Mouse (Mus musculus) embryonic stem cell, embryonic (primary cell): ENCODE data around the gene Clmn.

ENCODE experiments used
- CTCF ChIA-PET, 4 experiments: fragments of 300-600 bp in 2 of 4; fragments of 350-600 bp in 2 of 4; sonication (Branson Sonifier 250); formaldehyde crosslinking; loops; one replicate each; lab custom pipeline; 2022; ENCODE audit warnings: inconsistent platforms in 2 of 4; lab: Charles Lee
- POLR2A ChIA-PET, 4 experiments: fragments of 300-600 bp in 2 of 4; fragments of 350-600 bp in 2 of 4; sonication (Branson Sonifier 250); formaldehyde crosslinking; loops; one replicate each; lab custom pipeline; 2022; ENCODE audit warnings: antibody characterized with exemption in 4 of 4, inconsistent platforms in 1 of 4; lab: Charles Lee

Clmn gene

GRCm38 (mm10) chr12:104818057-104818456 is 46.8 kb downstream of the Clmn start:
- POLR2A ChIA-PET = interaction anchor here in 3 of 4 experiments (1.0 to 1.5 kb wide), 6 partner anchors 12 to 79 kb away, joined by 3 to 7 read pairs (median 3); no protein-coding TSS in a partner anchor
- CTCF ChIA-PET = interaction anchor here in 3 of 4 experiments (0.6 to 1.8 kb wide), 10 partner anchors 12 to 1675 kb away, joined by 3 to 6 read pairs (median 4); no protein-coding TSS in a partner anchor

GRCm38 (mm10) chr12:104817172-104817866 is 47.6 kb downstream of the Clmn start:
- CTCF ChIA-PET = interaction anchor here in 3 of 4 experiments (0.6 to 1.8 kb wide), 13 partner anchors 10 to 1674 kb away, joined by 3 to 6 read pairs (median 3); no protein-coding TSS in a partner anchor
- POLR2A ChIA-PET = interaction anchor here in 3 of 4 experiments (1.0 to 1.5 kb wide), 6 partner anchors 13 to 80 kb away, joined by 3 to 7 read pairs (median 3); no protein-coding TSS in a partner anchor

DNA sequence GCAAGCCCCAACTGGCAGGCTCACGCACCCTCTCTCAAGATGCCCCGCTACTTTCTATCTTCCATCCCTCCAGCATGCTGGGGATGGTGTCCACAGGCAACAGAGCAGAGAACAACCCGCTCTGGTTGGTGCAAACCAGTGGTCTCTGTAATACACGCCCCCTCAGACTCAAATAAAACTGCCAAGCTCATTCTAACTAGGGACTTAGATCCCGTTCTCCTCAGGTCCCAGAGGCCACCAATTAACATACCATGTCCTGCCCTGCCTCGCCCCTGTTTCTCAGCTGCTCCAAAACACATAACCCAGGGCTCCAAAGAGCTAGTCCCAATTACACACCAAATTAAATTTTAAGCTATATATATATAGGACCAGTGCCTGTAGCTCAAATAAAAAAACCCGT is 50.6 kb downstream of the Clmn start:
- ChIA-PET POLR2A (interaction anchor here in 2 of 4 experiments (0.6 to 1.3 kb wide), 3 partner anchors 10 to 83 kb away, joined by 3 to 4 read pairs (median 3); partner anchors contain the start of gene Dicer1 (in 1 of the 2)), CTCF (interaction anchor here in 3 of 4 experiments (0.6 to 0.7 kb wide), 3 partner anchors 17 to 214 kb away, joined by 3 read pairs; no protein-coding TSS in a partner anchor)

DNA sequence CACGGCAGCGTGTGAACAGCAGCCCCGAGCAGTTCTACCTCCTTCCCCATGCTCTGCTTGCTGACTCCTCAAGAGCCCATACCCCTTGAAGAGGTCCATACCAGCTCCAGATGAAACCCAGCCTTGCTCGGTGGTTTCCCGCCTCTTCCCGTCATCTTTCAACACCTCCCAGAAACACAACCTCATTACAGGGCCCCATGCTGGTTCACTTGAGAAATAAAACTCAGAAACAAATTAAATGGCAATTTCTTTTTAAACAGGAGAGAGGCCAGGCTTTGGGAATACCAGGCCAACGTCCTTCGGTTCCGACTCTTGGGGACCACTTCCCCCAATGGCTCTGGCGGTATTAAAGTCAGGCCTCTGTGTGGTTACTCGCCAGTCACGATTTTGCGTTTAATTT is 51.1 kb downstream of the Clmn start:
- POLR2A ChIA-PET = interaction anchor here in 2 of 4 experiments (1.0 to 1.3 kb wide), 2 partner anchors 84 to 117 kb away, joined by 3 read pairs; no protein-coding TSS in a partner anchor
- CTCF ChIA-PET = interaction anchor here in 2 of 4 experiments (0.6 to 1.6 kb wide), 4 partner anchors 17 to 214 kb away, joined by 3 to 4 read pairs (median 3); no protein-coding TSS in a partner anchor

DNA sequence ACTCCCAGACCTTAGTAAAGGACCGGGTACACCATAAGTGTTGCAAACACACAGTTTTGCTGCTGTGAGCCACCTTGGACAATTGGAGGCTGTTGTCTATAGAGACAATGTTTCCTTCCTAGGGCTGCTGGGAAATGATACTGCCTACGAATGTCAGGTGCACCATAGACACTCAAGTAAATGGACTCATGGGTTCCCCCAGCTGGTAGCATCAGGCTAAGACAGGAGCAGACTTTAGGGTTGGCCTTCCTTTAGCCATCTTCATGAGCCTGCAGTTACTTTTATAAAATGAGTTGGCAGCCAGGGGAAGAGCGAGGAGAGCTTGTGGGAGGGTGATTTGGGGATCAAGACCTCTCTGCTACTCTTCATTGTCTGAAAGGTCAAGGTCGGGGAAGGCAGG is 52.2 kb downstream of the Clmn start:
- ChIA-PET CTCF (interaction anchor here in 3 of 4 experiments (0.5 to 1.6 kb wide), 11 partner anchors 15 to 394 kb away, joined by 3 to 5 read pairs (median 3); no protein-coding TSS in a partner anchor), POLR2A (interaction anchor here in 3 of 4 experiments (1.0 to 1.1 kb wide), 3 partner anchors 18 to 118 kb away, joined by 3 to 4 read pairs (median 3); no protein-coding TSS in a partner anchor)

DNA sequence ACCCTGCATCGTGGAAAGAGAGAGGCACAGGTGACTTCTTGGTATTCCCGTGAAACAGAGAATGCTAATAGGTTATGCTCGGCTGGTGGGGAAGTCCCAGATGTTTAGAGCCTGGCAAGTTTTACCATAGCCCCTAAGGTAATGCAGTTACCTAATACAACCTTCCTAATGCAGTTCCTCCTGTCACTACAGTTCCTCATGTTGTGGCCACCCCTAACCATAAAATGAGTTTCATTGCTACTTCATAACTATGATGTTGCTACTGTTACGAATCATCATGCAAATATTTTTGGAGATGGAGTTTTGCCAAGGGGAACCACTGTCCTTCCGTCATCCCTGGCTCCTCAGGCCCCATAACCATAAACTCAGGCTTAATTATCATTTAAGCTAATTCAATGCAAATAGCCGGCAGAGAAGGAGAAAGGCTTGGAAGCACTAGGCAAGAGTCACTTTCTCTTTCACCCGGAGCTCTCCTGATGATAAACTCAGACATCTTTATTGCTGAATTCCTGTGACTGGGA is 53.9 kb downstream of the Clmn start:
- CTCF ChIA-PET = interaction anchor here in 1 of 4 experiments (0.6 kb wide), 1 partner anchor 247 kb away, joined by 3 read pairs; no protein-coding TSS in a partner anchor
- POLR2A ChIA-PET = interaction anchor here in 1 of 4 experiments (0.6 to 1.2 kb wide), 2 partner anchors 19 to 41 kb away, joined by 3 read pairs; no protein-coding TSS in a partner anchor

- POLR2A ChIA-PET = no interaction called here
- CTCF ChIA-PET = interaction anchor here in 3 of 4 experiments (0.6 to 1.6 kb wide), 3 partner anchors 12 to 133 kb away, joined by 3 to 5 read pairs (median 4); no protein-coding TSS in a partner anchor
Observed at GRCm38 (mm10) chr12:104808421-104809067, 56.3 kb downstream of the Clmn start.

- ChIA-PET CTCF (interaction anchor here in 2 of 4 experiments (0.7 to 0.8 kb wide), 3 partner anchors 12 to 147 kb away, joined by 3 to 4 read pairs (median 3); no protein-coding TSS in a partner anchor), POLR2A (no interaction called here)
Observed at GRCm38 (mm10) chr12:104806680-104807375, 58.0 kb downstream of the Clmn start.

DNA sequence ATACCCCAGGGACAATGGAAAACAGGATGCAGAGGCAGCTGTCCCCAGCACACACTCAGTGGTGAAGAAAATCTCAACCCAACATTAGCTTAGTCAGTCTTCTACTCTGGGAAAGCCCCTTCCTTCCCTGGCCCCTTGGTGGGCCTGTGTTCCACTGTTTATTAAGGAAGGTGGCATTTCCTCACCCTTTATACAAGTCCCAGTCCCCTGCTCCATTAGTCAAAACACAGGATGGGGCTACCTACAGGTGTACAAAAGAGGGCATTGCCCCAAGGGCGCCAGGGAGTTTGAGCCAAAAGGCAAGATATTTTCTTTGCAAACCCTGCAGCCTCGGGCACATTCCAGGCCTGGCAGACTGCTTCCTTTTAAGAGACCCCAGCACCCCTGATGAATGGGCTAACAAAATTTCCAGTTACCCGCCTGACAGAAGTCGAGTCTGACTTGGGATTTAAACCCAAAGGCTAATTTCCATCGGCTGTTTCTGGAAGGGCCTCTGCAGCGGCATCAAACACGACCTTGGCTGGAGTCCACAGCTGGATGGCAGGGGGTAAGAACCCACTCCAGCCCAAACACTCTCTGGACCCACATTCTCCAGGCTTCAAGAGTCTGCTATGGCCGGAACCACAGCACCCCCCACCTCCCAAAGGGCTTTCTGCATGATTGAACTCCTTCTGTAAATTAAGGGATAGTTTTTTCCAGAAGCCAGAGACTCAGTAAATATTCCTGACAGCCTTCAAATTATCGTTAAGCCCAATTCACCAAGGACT is 63.2 kb downstream of the Clmn start:
- ChIA-PET POLR2A (interaction anchor here in 2 of 4 experiments (0.6 to 1.5 kb wide), 3 partner anchors 16 to 107 kb away, joined by 3 to 5 read pairs (median 5); no protein-coding TSS in a partner anchor), CTCF (interaction anchor here in 3 of 4 experiments (0.6 to 2.0 kb wide), 5 partner anchors 36 to 256 kb away, joined by 3 to 8 read pairs (median 5); no protein-coding TSS in a partner anchor)

- CTCF ChIA-PET = interaction anchor here (0.6 to 2.0 kb wide), 15 partner anchors 9 to 422 kb away, joined by 3 to 10 read pairs (median 3); no protein-coding TSS in a partner anchor
- POLR2A ChIA-PET = interaction anchor here in 3 of 4 experiments (0.6 to 1.6 kb wide), 4 partner anchors 32 to 137 kb away, joined by 3 to 6 read pairs (median 4); no protein-coding TSS in a partner anchor
Observed at GRCm38 (mm10) chr12:104799365-104799764, 65.5 kb downstream of the Clmn start.

- POLR2A ChIA-PET = interaction anchor here in 3 of 4 experiments (0.6 to 1.6 kb wide), 3 partner anchors 35 to 138 kb away, joined by 4 to 6 read pairs (median 4); no protein-coding TSS in a partner anchor
- CTCF ChIA-PET = interaction anchor here in 2 of 4 experiments (1.2 to 2.2 kb wide), 3 partner anchors 15 to 142 kb away, joined by 3 to 11 read pairs (median 3); no protein-coding TSS in a partner anchor
Observed at GRCm38 (mm10) chr12:104797905-104798304, 67.0 kb downstream of the Clmn start.

- POLR2A ChIA-PET = interaction anchor here in 2 of 4 experiments (0.8 to 1.2 kb wide), 3 partner anchors 12 to 100 kb away, joined by 3 to 4 read pairs (median 3); no protein-coding TSS in a partner anchor
- CTCF ChIA-PET = interaction anchor here (0.5 to 2.3 kb wide), 27 partner anchors 10 to 1982 kb away, joined by 3 to 11 read pairs (median 4); no protein-coding TSS in a partner anchor
Observed at GRCm38 (mm10) chr12:104796635-104797378, 68.1 kb downstream of the Clmn start.

- ChIA-PET CTCF (interaction anchor here in 3 of 4 experiments (0.5 to 2.3 kb wide), 19 partner anchors 9 to 214 kb away, joined by 3 to 9 read pairs (median 3); no protein-coding TSS in a partner anchor), POLR2A (interaction anchor here in 3 of 4 experiments (0.6 to 1.5 kb wide), 8 partner anchors 17 to 107 kb away, joined by 3 to 5 read pairs (median 3); no protein-coding TSS in a partner anchor)
Observed at GRCm38 (mm10) chr12:104794957-104795356, 69.9 kb downstream of the Clmn start.

- ChIA-PET CTCF (interaction anchor here in 2 of 4 experiments (0.6 to 1.9 kb wide), 3 partner anchors 30 to 146 kb away, joined by 3 to 6 read pairs (median 3); no protein-coding TSS in a partner anchor), POLR2A (interaction anchor here in 1 of 4 experiments (1.5 kb wide), 1 partner anchor 86 kb away, joined by 3 read pairs; no protein-coding TSS in a partner anchor)
Observed at GRCm38 (mm10) chr12:104793486-104793885, 71.4 kb downstream of the Clmn start.

GRCm38 (mm10) chr12:104777603-104778002 is 87.3 kb downstream of the Clmn start:
- ChIA-PET CTCF (interaction anchor here in 3 of 4 experiments (0.8 to 1.3 kb wide), 5 partner anchors 10 to 484 kb away, joined by 3 to 5 read pairs (median 3); no protein-coding TSS in a partner anchor), POLR2A (interaction anchor here in 2 of 4 experiments (0.8 to 1.9 kb wide), 5 partner anchors 9 to 39 kb away, joined by 3 to 6 read pairs (median 4); no protein-coding TSS in a partner anchor)
